Mouse (Mus musculus) lung, postnatal 14 days (tissue): ENCODE data around the gene Trpm8.

ENCODE experiments used
- DNase-seq: peaks from one replicate; pipeline ENCODE4 v3.0.0; 2021

The Trpm8 gene

GRCm38 (mm10) chr1:88267489-88267888, 10.0 kb upstream of the Trpm8 start:
- no peak for DNase-seq

DNA sequence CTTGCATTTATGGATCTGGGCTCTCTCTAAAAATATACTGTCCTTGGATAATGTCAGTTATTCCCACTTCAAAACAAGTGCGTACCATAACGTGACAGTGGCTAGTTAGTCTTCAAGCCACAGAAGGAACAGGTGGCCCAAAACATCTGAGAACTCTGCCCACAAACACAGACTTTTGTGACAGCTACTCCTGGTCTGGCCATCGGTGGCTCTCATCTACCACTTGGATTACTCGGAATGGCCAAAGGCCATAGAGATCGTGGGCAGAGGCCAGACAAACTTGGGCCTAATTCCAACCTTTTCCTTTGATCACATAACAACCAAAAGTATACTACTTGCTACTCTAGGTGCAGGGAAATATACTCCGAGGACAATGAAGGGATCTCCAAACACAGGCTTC, 9.4 kb upstream of the Trpm8 start:
- DNase-seq = no peak

DNA sequence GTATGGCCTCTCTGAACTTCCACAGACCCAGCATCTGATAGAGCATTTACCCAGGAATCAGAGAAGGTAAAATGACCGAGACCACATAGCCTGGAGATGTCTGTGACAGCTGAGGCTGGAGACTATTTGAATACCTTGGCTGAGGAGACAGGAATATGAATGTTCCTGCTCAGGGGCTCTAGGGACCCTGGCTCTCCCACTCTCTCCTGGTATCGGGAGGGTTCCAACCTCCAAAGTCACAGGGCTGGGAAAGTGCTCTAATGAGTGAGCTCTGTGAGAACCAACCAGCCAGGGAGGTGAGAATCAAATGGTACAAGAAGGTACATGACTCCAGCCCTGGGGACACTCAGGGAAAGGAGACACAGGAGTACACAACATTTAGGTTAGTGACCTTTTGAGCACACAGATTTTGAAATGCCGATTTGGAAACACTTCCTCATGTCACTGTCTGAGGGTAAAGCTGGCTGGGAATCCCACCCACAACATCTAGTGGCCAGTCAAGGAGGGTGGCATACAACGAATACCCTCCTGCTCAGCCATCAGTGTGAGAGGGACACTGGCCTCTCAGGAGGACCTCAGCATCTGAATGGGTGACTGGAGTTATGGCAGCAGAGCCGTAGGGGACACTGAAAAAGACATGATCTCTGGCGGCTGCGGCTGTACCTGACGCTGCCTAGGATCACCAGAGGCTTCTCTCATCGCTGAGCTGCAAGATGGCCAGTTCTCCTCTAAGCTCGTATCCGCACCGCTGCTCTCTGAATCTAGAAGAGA, 7.7 kb upstream of the Trpm8 start:
- no peak for DNase-seq

DNA sequence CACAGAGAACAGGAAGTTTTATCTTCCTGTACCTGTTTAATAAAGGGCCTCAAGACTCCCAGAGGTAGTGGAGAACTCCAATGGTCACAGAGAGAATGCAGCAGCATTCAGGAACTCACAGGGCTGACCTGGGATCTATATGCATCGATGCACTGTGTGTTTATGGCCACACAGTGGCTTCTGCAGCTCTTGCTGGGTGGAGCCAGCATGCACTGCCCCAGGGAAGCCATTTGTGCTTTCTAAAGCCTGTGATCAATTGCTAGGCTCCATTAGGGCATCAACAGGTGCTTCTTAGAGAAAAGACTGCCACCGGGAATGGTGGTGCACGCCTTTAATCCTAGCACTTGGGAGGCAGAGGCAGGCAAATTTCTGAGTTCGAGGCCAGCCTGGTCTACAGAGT, 4.6 kb upstream of the Trpm8 start:
- no peak for DNase-seq

- DNase-seq = no peak
These were observed 4.1 kb upstream of the Trpm8 start for GRCm38 (mm10) chr1:88273326-88273725.

DNA sequence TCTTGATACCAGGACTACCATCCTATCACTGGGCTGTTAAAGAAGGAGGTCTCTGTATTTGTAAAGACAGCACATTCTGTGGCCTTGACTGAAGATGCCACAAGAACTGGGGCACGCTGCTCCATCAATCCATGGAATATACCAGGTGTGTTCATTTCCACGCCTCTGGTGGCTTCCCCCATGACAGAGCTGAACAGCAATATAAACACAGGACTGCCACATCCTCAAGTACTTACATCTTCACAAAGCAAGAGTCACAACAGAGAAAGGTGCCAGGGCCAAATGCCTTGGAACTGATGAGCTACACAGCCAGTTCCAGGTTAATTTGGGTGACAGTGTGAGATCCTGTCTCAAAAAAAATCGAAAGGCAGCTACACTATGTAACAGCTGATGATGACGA, 3.6 kb upstream of the Trpm8 start:
- DNase-seq = no peak

DNA sequence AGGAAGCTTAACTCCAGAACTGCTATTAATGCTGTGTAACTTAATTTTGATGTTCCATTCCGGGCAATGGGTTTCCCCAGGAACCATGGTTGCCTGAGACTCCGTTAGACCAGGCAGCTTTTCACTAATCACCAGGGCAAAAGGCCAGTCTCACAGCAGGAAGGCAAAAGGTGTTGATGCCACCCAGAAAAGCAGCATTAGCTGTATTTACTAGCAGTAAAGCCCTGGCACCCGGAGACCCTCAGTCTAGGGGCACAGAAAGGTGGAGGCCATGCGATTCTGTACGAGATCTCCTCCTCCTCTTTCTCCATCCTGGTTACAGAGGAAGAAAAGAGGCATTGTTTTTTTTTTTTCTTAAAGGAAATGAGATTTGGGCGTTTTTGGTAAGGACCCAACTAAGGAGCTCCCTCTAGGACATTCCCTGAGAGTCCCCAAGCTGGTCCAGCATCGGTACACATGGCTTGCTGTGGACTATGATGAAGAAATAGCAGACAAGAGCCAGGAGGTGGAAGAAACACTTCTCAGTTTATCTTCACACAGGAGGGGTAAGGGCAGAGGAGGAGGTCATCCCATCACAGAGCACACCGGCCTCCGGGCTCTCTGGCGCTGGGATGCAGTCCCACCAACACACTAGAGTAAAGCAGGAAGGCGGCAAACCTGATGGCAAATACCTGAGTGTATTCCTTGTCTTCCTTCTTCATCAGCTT, 2.9 kb upstream of the Trpm8 start:
- DNase-seq = no peak

DNA sequence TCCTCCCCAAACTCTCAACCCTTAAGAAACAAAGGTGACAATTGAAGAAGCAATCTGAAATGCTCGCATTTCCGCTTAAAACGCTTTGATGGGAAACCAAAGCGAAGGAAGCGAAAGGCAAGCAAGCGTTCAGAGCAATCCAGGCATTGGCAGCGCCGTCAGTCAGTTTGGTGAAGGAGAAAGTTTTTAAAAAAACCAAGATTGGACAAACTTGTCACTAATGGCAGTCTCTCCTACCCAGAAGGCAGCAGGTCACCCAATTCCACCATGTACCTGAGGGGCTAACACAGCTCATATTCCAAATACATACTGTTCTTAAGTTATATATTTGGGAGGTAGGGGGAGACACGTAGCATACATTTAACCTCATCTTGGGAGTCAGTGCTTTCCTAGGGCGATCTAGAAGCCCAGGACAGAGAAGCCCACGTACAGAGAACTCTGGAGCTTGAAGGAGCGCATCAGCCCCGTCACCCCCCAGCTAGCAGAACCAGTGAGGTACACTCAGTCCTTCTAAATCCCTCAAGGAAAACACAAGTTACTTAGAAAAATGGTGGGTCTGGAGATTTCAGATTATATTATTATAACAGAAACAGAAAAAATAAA, 2.3 kb upstream of the Trpm8 start:
- no peak for DNase-seq

GRCm38 (mm10) chr1:88275698-88276523, 1.6 kb upstream of the Trpm8 start:
- DNase-seq = no peak

- no peak for DNase-seq
These were observed 850 bp upstream of the Trpm8 start for GRCm38 (mm10) chr1:88276524-88277097.

GRCm38 (mm10) chr1:88277818-88278511, 504 bp downstream of the Trpm8 start:
- DNase-seq = no peak

GRCm38 (mm10) chr1:88279111-88280005, 1.9 kb downstream of the Trpm8 start:
- no peak for DNase-seq

DNA sequence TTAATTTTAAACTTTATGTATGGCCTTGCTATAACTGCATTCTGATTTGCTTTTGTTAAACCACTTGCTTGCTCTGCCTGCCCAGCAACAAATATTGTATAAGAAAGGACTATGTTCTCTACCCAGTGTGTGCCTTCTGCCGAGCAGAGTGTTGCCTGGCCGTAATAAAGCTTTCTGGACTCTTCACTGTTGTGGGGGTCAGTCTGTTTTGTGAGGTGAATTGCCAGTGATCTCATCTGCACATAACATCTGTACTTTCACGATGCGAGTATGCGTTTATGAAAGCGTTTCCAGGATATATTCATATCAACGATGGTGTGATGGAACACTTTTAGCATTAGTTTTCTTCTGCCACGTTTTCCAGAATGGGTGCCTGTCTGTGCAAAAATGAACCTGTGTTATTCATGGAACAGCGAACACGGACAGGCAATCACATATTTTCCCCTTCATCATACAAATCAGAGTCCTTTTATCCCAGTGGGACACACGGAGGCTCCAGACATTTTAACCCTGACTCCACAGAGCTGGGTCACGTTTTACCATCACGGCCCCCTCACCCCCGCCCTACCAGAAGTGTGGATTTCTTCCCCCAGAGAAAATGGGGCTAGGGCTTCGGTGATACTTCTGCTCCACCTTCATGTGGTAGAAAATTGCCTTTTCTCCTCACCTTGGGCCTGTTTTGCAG, 2.7 kb downstream of the Trpm8 start:
- DNase-seq = no peak

GRCm38 (mm10) chr1:88282301-88282700, 4.8 kb downstream of the Trpm8 start:
- DNase-seq = no peak

DNA sequence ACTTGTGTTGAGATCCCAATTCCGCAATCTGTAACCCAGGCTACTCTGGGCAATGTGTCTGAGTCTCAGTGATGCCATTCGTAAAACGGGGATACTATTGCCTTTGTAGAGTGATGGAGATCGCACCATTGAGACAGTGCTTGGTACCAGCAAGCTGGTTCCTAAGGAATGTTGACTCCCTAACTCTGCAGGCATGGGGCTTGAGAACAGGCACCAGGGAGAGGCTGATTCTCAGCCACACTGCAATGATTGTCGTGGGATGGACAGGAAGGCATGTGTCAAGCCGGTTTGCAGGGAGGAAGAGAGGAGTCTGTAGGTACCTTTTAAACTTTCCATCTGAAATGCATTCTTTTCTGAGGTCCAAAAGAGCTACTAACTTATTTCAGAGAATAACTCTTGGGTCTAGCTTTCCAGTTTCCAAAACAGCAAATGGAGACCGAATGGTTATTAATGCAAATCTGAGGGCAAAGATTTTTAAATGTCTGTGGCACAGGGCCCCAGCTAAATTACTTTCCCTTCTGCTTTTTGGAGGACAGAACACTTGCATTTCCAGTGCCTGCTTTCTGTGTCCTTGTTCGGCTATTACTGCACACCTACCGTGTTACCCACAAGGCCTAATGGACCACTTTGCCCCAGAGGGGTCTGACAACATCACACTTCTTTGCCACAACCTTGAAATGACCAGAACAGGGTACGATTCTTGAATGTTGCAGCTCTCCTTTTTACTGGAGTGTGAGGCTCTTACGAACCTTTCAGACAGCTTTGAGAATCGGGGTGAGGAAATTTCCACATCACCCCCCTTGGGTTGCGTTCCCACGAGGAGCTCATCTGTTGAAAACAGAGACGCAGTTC, 6.1 kb downstream of the Trpm8 start:
- DNase-seq = no peak

DNA sequence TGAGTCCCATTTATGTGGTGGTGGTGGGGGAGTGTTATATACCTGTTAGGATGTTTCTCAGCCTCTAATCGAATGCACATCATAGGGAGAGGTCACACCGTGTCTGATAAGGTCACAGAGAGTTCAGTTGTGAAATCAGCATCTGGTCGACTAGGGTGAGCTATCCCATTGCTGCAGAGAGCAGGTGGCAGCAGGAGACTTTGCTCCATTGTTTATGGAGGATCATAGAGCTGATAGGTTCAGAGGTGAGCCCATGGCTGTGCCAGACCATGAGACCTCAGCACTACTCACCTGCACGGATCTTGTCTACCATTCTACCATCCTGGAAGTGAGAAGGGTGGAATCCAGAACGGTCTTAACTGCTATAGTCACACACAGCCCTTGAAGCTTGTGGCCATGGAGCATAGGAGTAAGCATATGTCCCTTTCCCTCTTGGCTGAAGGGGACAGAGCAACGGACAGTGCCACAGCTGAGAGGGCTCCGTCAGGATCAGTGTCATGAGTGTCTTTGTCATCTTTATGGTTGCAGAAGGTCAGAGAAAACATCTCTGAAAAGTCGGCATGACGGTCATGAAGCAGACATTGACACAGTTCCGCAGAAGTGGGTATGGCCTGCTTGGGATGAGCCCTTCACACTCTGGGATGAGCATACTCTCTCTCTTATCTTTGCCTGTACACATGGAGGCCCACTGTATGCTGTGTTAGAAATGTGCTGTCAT, 6.9 kb downstream of the Trpm8 start:
- no peak for DNase-seq

DNA sequence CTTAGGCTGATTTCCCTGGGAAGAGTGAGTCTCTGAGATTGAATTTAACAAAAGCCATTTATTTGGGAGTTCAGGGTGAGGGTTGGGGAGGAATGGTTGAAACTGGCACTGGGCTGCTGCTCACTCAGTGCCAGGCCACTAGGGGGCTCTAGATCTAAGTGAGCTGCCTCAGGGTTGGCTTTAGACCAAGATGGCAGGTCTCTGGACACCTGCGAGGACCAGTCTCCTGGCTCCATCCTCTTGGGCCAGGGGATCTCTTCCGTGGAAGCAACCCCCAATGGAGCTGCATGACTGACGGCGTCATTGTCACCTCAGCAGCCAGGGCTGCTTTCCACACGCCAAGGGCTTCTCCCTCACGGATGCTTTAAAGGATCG, 7.5 kb downstream of the Trpm8 start:
- no peak for DNase-seq

DNA sequence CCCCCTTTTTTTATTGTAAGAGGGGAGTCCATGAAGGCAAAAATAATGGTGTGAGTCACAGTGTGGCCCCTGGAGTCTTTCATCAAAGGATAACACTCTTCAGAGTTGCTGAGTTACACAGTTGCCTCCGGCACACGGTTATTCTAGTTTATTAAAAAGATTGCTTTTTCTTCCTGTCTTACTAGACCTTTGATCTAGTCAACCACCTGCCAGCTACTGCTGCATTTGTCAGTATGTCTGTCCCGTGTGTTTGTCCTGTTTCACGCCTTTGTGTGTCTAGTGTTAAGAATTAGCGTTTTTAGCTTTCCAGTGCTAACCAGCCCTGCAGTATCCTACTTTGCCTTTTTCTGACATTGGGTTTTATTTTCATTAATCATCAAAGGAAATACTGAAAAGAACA, 8.2 kb downstream of the Trpm8 start:
- no peak for DNase-seq
